Mouse (Mus musculus) forebrain, embryonic 16.5 days (tissue): ENCODE measurements at regions not wholly inside any gene's neighbourhood (a gene's known extent, or its start where the extent isn't known, plus 50 kb on each side); places are given as distances from the start of the nearest gene placed in this dataset.

Experiments used
- ATAC-seq: fragments of 200-750 bp; cut with Nextera tagmentation; 2 replicates; pipeline ENCODE4 v1.8.0; 2017; ENCODE audit warnings: mild to moderate bottlenecking, moderate library complexity
- H3K27ac ChIP-seq: fragments of 300-500 bp; sonication (generic); 2 replicates; pipeline ENCODE4 v1.5.1; 2014; ENCODE audit warnings: low read length, control low read depth
- H3K27me3 ChIP-seq: fragments of 300-500 bp; sonication (generic); replicated peaks from 2 replicates; pipeline ENCODE4 v1.6.1; 2014; ENCODE audit warnings: low read length; ENCODE audit not compliant: control insufficient read depth, insufficient read depth
- H3K36me3 ChIP-seq: fragments of 300-500 bp; sonication (generic); 2 replicates; pipeline ENCODE4 v1.6.1; 2014; ENCODE audit not compliant: control insufficient read depth, insufficient read depth
- H3K4me1 ChIP-seq: fragments of 300-500 bp; sonication (generic); replicated peaks from 2 replicates; pipeline ENCODE4 v1.6.1; 2014; ENCODE audit warnings: low read length; ENCODE audit not compliant: control insufficient read depth, insufficient read depth
- H3K4me2 ChIP-seq: fragments of 300-500 bp; sonication (generic); 2 replicates; pipeline ENCODE4 v1.6.1; 2014; ENCODE audit warnings: mild to moderate bottlenecking, low read length, control low read depth
- H3K4me3 ChIP-seq: fragments of 300-500 bp; sonication (generic); replicated peaks from 2 replicates; pipeline ENCODE4 v1.5.1; 2014; ENCODE audit warnings: mild to moderate bottlenecking, low read length, control low read depth
- H3K9ac ChIP-seq: fragments of 300-500 bp; sonication (generic); replicated peaks from 2 replicates; pipeline ENCODE4 v1.6.1; 2014; ENCODE audit warnings: low read depth, low read length, control low read depth
- H3K9me3 ChIP-seq: fragments of 300-500 bp; sonication (generic); 2 replicates; pipeline ENCODE4 v1.6.1; 2016; ENCODE audit warnings: low read length; ENCODE audit not compliant: control insufficient read depth
- WGBS: fragments of 180-500 bp; shearing (Covaris S2); extraction: QIAGEN DNeasy Blood & Tissue Kit; methylation state at CpG from one replicate; pipeline ENCODE4 v1.1.7; 2014; 5-methylcytosine and 5-hydroxymethylcytosine counted together

DNA sequence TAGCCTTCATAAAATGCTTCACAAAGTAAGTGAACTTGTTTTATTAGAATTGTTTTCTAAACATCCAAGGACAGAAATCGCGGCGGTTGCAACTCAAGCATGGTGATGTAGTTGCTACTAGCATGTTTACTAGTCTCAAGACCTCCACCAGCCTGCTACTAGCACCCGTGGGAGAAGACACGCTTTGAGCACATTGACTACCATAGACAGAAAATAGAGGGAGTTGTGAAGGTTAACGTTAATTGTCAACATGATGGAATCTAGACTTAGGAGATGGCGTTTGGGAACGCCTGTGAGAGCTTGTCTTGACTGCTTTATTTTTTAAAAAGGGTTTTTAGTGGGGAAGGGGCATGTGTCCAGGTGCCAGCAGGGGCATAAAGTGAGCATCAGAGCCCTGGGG is 318.2 kb downstream of the Rps29 start:
- Histone ChIP-seq H3K4me2 (no peak overlapping the region), H3K9me3 (no peaks in the 10 kb centered on the region), H3K4me1 (no peaks in the 10 kb centered on the region), H3K27ac (no peak overlapping the region), H3K27me3 (no peaks in the 10 kb centered on the region), H3K36me3 (no peaks in the 10 kb centered on the region), H3K9ac (no peak overlapping the region), H3K4me3 (no peak overlapping the region)
- no peak for ATAC-seq
- 96% methylated on average over 8 of the region's 8 CpGs for WGBS

DNA sequence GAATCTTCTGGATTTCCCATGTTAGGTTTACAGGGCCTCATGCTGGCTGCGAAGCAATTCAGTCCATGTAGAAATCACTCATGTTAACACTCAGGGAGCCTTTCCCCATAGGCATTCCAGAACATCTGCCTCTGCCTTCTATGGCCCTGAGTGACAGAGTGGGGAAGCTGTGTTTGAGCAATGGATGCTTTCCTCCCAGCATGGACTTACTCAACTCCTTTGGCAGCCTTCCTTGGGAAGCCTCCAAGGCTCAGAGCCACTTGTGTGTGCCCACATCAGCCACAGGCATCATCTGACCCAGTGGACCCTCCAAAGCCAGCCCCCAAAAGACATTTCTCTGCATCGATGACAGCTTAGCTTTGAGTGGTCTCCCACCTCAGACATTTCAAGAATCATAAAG is 318.8 kb downstream of the Rps29 start:
- no peaks in the 10 kb centered on the region for H3K36me3 ChIP-seq
- 90% methylated on average over 2 of the region's 2 CpGs for WGBS
- H3K27me3 ChIP-seq, result no peaks in the 10 kb centered on the region
- no peak overlapping the region for H3K4me3 ChIP-seq
- H3K27ac ChIP-seq, result no peak overlapping the region
- no peaks in the 10 kb centered on the region for H3K4me1 ChIP-seq
- no peak overlapping the region for H3K4me2 ChIP-seq
- ATAC-seq, result no peak
- no peaks in the 10 kb centered on the region for H3K9me3 ChIP-seq
- H3K9ac ChIP-seq, result no peak overlapping the region

DNA sequence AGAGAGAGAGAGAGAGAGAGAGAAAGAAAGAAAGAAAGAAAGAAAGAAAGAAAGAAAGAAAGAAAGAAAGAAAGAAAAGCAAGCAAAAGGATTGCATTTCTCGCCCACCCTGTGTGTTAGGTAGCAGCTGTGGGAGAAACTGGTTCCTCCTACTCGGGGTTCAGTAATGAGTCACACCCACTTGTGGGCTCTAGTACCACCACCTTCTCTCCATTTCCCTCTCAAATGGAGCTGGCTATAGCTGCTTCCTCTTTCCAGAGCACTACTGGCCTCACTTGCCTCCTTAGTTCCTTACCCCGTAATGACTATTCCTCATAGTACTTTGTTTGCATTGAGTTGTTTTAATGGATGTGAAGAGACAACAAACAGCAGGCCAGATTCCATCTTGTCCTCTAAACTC is 323.0 kb downstream of the Rps29 start:
- H3K4me2 ChIP-seq, result no peak overlapping the region
- H3K4me1 ChIP-seq, result no peaks in the 10 kb centered on the region
- no peak overlapping the region for H3K4me3 ChIP-seq
- ATAC-seq, result no peak
- no peaks in the 10 kb centered on the region for H3K36me3 ChIP-seq
- H3K27me3 ChIP-seq, result no peaks in the 10 kb centered on the region
- H3K27ac ChIP-seq, result no peak overlapping the region
- H3K9me3 ChIP-seq, result no peaks in the 10 kb centered on the region
- H3K9ac ChIP-seq, result no peak overlapping the region
- 91% methylated on average over 3 of the region's 3 CpGs for WGBS

DNA sequence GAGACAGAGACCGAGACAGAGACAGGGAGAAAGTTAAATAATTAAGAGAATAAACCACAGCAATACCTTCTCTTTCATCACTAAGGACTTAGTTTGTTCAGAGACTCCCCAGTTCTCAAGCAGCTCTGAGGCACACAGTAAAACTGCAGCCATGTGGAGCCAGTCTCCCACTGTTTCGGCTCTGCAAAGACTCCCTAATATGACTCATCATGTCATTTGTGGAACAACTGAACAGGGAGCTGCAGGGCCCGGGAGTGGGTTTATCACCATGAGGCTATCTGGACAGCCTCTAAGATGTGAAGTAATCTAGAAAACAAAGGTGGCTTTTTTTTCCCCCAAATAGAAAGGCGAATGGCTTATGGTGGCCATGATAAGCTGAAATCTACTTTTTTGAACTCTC is 325.1 kb downstream of the Rps29 start:
- Histone ChIP-seq H3K4me3 (no peak overlapping the region), H3K27me3 (no peaks in the 10 kb centered on the region), H3K4me1 (no peaks in the 10 kb centered on the region), H3K36me3 (no peaks in the 10 kb centered on the region), H3K4me2 (no peak overlapping the region), H3K27ac (no peak overlapping the region), H3K9ac (no peak overlapping the region), H3K9me3 (no peaks in the 10 kb centered on the region)
- ATAC-seq, result no peak
- WGBS, result 61% methylated on average over 4 of the region's 4 CpGs

DNA sequence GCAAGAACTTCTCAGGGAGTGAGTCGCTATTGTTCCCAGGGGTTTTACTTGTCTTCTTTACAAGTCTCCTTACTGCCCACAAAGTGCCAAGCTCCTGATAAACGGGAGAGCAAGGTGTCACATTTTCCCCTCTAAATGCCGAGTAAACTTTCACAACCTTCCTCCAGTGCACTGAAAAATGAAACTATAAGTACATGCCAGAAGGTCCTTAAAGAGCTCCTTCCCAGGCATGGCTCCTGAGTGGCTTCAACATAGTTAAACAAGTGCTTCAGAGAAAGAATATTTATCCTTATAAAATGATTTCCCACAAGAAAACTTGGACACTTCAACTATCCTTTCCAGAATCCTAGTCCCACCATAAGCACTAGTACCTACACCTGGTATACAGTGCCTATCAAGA is 329.6 kb downstream of the Rps29 start:
- Histone ChIP-seq H3K36me3 (no peaks in the 10 kb centered on the region), H3K9ac (no peak overlapping the region), H3K9me3 (no peaks in the 10 kb centered on the region), H3K4me1 (no peaks in the 10 kb centered on the region), H3K4me3 (no peak overlapping the region), H3K4me2 (no peak overlapping the region), H3K27me3 (no peaks in the 10 kb centered on the region), H3K27ac (no peak overlapping the region)
- 82% methylated on average over 3 of the region's 3 CpGs for WGBS
- no peak for ATAC-seq

DNA sequence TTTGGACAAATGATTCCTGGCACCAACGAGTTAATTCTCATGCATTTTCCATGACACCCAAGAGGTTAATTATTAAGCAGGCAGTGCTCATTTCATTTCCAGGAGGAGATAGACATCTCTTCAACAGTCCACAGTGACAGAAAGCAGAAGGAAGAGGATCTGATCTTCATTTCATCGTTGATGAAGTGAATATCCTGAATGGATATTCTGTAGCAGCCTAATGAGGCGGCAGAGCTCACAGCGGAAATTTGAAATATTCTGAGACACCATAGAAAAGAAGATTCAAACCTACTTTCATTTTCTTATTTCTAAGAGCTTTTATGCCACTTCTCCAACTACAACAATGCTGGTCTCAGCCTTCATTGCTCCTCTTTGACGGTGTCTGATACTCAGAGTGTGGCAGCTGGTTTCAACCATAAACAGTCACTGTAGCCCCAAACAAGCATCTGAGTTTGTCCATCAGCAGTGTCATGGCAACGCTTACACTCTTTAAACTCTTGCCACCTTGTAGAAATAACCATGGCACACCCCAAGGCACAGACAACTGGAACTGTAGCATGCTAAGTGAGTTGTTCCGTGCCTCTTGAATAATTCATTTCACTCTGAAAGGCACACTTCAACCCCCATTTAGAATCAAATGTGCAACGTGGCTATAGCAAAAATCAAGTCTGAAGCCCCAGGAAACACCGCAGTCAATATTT is 331.3 kb downstream of the Rps29 start:
- no peak overlapping the region for H3K9ac ChIP-seq
- H3K4me2 ChIP-seq, result no peak overlapping the region
- no peaks in the 10 kb centered on the region for H3K36me3 ChIP-seq
- H3K4me1 ChIP-seq, result no peaks in the 10 kb centered on the region
- no peaks in the 10 kb centered on the region for H3K9me3 ChIP-seq
- ATAC-seq, result peak; percentile 62; the same call in 1 of the 2 replicates
- H3K27me3 ChIP-seq, result no peaks in the 10 kb centered on the region
- H3K27ac ChIP-seq, result no peak overlapping the region
- no peak overlapping the region for H3K4me3 ChIP-seq
- 60% methylated on average over 9 of the region's 9 CpGs for WGBS

DNA sequence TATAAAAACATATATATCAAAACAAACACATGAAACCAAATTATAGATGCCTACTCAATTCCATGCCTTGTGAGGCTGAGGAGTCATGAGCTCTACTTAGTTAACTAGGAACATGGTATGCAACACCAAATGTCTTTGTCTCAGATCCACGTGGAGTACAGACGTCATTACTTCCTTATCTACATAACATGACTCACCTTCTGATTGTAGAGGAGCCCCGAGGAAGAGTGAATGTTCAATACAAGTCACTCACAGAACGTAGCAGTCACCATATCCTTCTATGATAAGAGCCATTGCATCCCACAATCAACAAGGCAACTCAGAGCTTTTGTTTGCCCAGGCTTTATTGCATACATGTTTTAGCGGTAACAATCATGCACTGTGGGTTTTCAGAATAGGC is 364.6 kb downstream of the Rps29 start:
- H3K9ac ChIP-seq, result no peak overlapping the region
- H3K4me2 ChIP-seq, result no peak overlapping the region
- no peak overlapping the region for H3K4me3 ChIP-seq
- no peaks in the 10 kb centered on the region for H3K36me3 ChIP-seq
- H3K4me1 ChIP-seq, result no peaks in the 10 kb centered on the region
- ATAC-seq, result no peak
- no peaks in the 10 kb centered on the region for H3K9me3 ChIP-seq
- no peaks in the 10 kb centered on the region for H3K27me3 ChIP-seq
- no peak overlapping the region for H3K27ac ChIP-seq
- 89% methylated on average over 5 of the region's 5 CpGs for WGBS

DNA sequence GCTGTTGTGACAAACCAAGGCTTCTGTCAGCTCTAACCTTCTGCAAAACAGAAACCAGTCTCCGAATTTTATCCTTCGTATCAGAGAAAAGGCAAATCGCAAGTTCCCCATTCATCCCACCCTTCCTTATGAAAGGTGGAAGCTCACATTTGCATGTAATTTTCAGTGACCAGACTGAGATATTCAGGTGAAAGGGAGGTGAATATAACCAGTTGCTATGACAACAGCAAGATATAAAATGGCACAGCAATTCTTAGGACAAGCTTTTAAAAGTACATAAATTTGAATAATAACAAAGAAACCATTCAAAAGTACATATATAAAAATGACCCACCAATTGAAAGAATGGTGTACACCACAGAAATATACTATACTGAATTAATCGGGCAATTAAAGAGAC is 375.4 kb downstream of the Rps29 start:
- H3K27ac ChIP-seq, result no peak overlapping the region
- H3K4me1 ChIP-seq, result no peaks in the 10 kb centered on the region
- no peak for ATAC-seq
- no peak overlapping the region for H3K4me3 ChIP-seq
- H3K27me3 ChIP-seq, result no peaks in the 10 kb centered on the region
- H3K9ac ChIP-seq, result no peak overlapping the region
- WGBS, result 89% methylated on average over 4 of the region's 4 CpGs
- no peaks in the 10 kb centered on the region for H3K9me3 ChIP-seq
- no peak overlapping the region for H3K4me2 ChIP-seq
- no peaks in the 10 kb centered on the region for H3K36me3 ChIP-seq

DNA sequence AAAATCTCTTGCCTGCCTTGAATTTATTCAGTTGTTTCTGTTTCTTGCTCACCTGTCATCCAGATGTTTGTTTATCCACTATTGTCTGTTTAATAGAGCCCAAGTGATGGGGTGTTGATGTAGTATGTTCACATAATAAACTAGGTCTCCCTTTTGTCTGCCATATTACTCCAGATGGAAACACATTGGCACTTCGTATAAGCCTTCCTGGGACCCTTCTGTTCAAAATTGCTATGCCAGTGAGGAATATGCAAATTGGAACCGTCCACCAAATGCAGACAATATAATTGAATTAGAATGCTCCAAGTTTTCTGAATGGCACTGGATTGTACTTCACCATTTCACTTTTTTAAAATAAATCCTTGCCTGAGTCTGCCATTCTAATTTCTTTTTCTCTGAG is 383.5 kb downstream of the Rps29 start:
- WGBS, result 14% methylated on average over 2 of the region's 2 CpGs
- Histone ChIP-seq H3K9me3 (no peaks in the 10 kb centered on the region), H3K9ac (no peak overlapping the region), H3K4me1 (peaks cover 7% of the 10 kb centered on the region), H3K27ac (no peak overlapping the region), H3K4me2 (no peak overlapping the region), H3K4me3 (no peak overlapping the region), H3K27me3 (no peaks in the 10 kb centered on the region), H3K36me3 (no peaks in the 10 kb centered on the region)
- peak; percentile 89 for ATAC-seq

DNA sequence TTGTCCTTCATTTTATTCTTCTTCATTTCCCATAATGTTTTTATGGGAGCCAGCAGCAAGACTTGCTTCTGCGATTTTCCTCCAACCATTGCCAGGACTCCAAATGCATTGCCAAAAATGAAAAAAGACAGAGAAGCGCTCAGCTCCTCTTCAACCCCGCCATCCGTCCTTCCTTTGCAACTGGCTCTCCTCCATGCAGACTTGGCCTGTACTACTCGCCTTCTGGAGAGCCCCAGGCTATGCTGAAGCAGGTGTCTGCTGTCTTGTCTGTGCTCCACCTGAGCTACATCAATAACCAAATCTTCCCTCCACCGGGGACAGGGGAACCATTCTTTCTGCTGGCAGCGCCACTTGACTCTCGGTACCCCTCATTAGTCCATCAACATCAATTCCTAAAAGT is 384.2 kb downstream of the Rps29 start:
- 59% methylated on average over 8 of the region's 8 CpGs for WGBS
- peak overlapping the region; percentile 53; the same call in 1 of the 2 replicates for H3K27ac ChIP-seq
- no peak overlapping the region for H3K4me3 ChIP-seq
- no peaks in the 10 kb centered on the region for H3K27me3 ChIP-seq
- ATAC-seq, result peak; percentile 82
- H3K4me2 ChIP-seq, result no peak overlapping the region
- H3K4me1 ChIP-seq, result peaks cover 7% of the 10 kb centered on the region
- H3K9ac ChIP-seq, result no peak overlapping the region
- no peaks in the 10 kb centered on the region for H3K9me3 ChIP-seq
- H3K36me3 ChIP-seq, result no peaks in the 10 kb centered on the region
